Mouse (Mus musculus) kidney, adult 11 months (tissue): ENCODE results near the gene P4ha2.

Source experiments
- DNase-seq: peaks from one replicate; pipeline ENCODE4 v3.0.0; 2022

Gene P4ha2

GRCm38 (mm10) chr11:54141200-54141971 lies 41.5 kb downstream of the P4ha2 start:
- DNase-seq: no peak

GRCm38 (mm10) chr11:54144886-54145285 lies 45.0 kb downstream of the P4ha2 start:
- peak; percentile 29 for DNase-seq

- no peak for DNase-seq
Measured at GRCm38 (mm10) chr11:54145990-54146389, 46.1 kb downstream of the P4ha2 start.

- DNase-seq: no peak
Measured at GRCm38 (mm10) chr11:54149791-54150465, 50.0 kb downstream of the P4ha2 start.

GRCm38 (mm10) chr11:54151141-54151540 lies 51.2 kb downstream of the P4ha2 start:
- DNase-seq: no peak

GRCm38 (mm10) chr11:54152957-54153356 lies 53.1 kb downstream of the P4ha2 start:
- no peak for DNase-seq

- peak; percentile 31 for DNase-seq
Measured at GRCm38 (mm10) chr11:54155864-54156263, 56.0 kb downstream of the P4ha2 start.

GRCm38 (mm10) chr11:54156504-54156903 lies 56.6 kb downstream of the P4ha2 start:
- DNase-seq: no peak

GRCm38 (mm10) chr11:54157586-54157985 lies 57.7 kb downstream of the P4ha2 start:
- DNase-seq: no peak

- DNase-seq: peak; percentile 23
Measured at GRCm38 (mm10) chr11:54160435-54160834, 60.5 kb downstream of the P4ha2 start.

GRCm38 (mm10) chr11:54160920-54161319 lies 61.0 kb downstream of the P4ha2 start:
- no peak for DNase-seq

- no peak for DNase-seq
Measured at GRCm38 (mm10) chr11:54161514-54161913, 61.6 kb downstream of the P4ha2 start.

- DNase-seq: no peak
Measured at GRCm38 (mm10) chr11:54162968-54163367, 63.1 kb downstream of the P4ha2 start.

- no peak for DNase-seq
Measured at GRCm38 (mm10) chr11:54169432-54170295, 69.8 kb downstream of the P4ha2 start.

- DNase-seq: no peak
Measured at GRCm38 (mm10) chr11:54171175-54171574, 71.3 kb downstream of the P4ha2 start.

GRCm38 (mm10) chr11:54174226-54174625 lies 74.3 kb downstream of the P4ha2 start:
- DNase-seq: no peak

GRCm38 (mm10) chr11:54174877-54175276 lies 75.0 kb downstream of the P4ha2 start:
- no peak for DNase-seq
